Mouse (Mus musculus): ENCODE measurements around the gene Arhgap15.

The Arhgap15 gene

DNA sequence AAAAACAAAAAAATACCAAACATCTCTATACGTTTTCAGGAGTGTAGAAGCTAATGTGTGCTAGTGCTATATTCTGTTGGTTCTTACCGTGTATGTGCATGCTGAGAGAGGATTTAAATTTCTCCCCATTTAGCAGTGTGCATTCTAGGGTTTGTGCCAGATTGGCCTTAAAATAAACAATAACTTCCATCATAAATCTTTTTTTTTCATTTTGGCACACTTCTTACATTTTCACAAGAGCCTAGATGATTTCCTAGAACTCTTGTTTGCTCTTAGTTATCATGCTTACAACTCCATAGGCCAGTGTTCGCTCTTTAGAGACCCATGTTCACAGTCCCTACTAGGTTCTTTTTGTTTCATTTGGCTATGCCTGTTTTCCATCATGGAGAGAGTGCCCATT lies 362.7 kb downstream of the Arhgap15 start:
- no peak for DNase-seq (ENCODE audit: low spot score in 2 of 2)

DNA sequence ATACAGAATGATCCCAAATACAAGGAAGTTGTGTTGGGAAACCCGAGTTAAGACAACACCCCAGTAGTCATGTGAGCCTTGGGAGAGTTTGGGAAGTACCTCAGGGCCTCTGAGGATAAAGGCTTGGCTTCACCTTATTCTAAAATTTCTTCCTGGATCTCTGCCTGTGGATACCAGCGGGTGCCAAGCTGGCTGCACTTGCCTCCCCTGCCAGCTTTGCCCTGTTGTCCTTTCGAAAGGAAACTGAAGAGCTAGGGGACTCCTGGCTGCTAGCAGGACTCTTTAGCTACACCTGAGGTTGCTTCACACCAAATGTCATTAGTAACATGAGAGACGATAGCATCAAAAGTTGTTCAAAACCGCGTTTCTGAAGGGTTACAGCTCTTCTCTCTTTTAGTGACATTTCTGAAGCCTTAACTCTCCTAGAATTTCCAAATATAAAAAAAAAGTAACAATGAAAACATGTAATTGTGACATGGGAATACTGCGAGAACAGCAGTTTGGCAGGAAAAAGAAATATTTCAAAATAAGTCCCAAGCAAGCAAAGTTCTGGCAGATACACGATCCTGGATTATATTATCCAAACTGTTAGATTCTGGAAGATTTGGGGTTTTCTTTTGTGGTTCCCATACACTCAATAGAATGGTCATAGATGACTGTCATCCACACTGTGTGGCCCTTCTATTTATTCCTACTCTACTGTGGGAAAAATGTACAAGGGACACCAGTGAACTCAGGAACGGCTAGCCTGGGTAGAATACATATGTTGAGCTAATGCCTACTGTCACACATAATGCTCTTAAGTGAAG lies 364.6 kb downstream of the Arhgap15 start:
- DNase-seq (ENCODE audit: low spot score in 2 of 2): no peak

GRCm38 (mm10) chr2:44114296-44114695 lies 365.7 kb downstream of the Arhgap15 start:
- no peak for DNase-seq (ENCODE audit: low spot score in 2 of 2)

GRCm38 (mm10) chr2:44121162-44121561 lies 372.5 kb downstream of the Arhgap15 start:
- DNase-seq (ENCODE audit: low spot score in 2 of 2): no peak

DNA sequence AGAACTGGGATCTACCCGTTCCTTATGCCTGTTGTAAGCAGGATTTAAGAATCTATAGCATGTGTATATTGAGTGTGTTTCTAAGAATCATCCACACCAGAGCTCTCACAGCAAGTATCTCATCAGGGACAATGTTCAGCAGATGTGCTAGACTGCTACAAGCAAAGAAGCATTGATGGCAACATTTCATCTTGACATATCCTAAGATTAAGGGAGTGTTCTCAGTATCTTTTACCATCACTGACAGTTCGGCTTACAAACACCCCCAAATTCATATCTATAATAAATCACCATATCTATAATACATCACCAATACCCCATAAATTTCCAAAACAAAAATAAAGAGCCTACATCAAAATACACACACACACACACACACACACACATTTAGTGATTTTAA lies 374.6 kb downstream of the Arhgap15 start:
- no peak for DNase-seq (ENCODE audit: low spot score in 2 of 2)

GRCm38 (mm10) chr2:44124093-44124492 lies 375.5 kb downstream of the Arhgap15 start:
- DNase-seq (ENCODE audit: low spot score in 2 of 2): no peak

DNA sequence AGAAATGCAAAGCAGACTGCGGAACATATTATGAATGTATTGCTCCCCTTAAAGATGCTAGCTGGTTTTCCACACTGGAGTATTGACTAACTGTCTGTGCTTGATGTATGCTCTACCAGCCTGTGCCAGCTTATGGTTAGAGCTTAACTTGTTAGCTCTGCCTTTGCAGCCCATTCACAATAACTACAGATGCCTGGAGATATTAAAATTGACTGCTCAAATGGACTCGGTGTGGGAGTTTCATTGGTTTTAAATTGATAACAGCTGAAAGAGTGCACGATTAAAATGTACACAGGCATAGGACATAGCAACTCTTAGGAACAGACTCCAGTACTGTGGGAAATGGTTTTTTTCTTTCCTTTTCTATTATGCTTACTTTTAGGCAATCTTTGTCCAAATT lies 376.1 kb downstream of the Arhgap15 start:
- DNase-seq (ENCODE audit: low spot score in 2 of 2): no peak

GRCm38 (mm10) chr2:44126044-44126695 lies 377.5 kb downstream of the Arhgap15 start:
- no peak for DNase-seq (ENCODE audit: low spot score in 2 of 2)

DNA sequence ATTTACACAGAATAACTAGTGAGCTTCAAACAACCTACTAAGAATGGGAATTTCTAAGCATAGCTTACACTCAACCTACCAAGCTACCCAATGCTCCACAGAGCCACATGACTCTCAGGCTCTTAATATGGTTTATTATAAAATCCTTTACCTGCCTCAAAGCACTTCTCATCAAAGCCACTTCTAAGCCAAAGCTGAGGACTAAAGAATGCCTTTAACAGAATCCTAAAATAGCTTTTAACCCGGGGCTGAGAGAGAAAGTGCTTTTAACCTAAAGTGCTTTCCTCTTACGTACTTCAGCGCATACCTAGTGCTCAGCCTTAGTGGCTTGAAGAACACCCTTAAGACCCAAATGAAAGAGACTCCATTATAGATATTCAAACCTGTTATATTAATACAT lies 380.9 kb downstream of the Arhgap15 start:
- DNase-seq (ENCODE audit: low spot score in 2 of 2): no peak

- no peak for DNase-seq (ENCODE audit: low spot score in 2 of 2)
Observed at GRCm38 (mm10) chr2:44131271-44131670, 382.6 kb downstream of the Arhgap15 start.

DNA sequence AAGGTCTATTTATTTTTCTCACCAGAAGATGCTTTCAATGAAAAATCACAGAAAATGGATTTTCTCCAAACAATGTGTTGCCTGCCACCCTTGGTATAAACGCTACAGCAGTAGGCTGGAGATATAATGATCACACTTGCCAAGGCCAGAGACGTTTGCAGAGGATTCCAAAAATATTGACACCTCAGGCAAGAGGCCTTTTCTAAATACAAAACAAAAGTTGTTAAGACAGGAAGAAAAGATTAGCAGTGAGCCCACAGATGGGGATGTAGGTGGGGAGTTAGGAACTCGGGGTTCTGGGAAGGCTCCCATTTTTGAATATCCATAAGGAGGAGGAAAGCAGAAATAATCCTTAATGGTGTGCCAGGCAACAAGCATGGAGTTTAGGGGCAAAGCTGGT lies 386.2 kb downstream of the Arhgap15 start:
- no peak for DNase-seq (ENCODE audit: low spot score in 2 of 2)

DNA sequence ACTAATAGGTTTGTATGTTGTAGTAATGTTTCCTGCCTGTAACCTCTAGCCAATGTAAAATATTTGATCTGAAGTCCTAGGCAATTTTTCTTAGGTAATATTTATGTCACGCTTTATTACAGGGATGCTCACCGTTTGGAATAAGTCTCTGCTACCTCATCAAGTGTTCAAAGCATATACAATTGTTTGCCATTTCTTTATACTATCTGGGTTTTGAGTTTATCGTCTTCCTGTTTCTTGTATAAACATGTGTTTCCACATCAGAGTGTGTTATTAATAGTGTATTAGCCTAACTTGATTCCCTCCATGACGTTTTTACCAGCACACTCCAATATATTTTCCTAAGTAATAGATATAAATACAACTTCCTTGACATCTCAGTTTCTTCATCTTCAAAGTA lies 391.8 kb downstream of the Arhgap15 start:
- DNase-seq (ENCODE audit: low spot score in 2 of 2): no peak

DNA sequence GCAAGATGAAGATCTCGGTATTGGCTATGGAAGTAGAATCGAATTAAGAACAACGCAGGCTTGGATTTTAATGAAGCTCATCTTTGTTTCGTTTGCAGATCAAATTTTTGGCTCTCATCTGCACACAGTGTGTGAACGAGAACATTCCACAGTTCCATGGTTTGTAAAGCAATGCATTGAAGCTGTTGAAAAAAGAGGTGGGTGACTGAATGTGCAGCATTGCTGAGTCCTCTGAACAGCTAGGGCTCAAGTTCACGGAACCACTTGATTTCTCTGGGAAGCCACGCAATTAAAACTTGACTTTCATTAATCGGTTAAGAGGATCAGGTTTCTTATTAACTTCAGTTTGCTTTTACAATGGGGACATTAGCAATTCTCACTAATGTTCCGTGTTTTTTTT lies 393.5 kb downstream of the Arhgap15 start:
- no peak for DNase-seq (ENCODE audit: low spot score in 2 of 2)

GRCm38 (mm10) chr2:44142611-44143010 lies 394.0 kb downstream of the Arhgap15 start:
- no peak for DNase-seq (ENCODE audit: low spot score in 2 of 2)

GRCm38 (mm10) chr2:44146124-44146981 lies 397.7 kb downstream of the Arhgap15 start:
- no peak for DNase-seq (ENCODE audit: low spot score in 2 of 2)

DNA sequence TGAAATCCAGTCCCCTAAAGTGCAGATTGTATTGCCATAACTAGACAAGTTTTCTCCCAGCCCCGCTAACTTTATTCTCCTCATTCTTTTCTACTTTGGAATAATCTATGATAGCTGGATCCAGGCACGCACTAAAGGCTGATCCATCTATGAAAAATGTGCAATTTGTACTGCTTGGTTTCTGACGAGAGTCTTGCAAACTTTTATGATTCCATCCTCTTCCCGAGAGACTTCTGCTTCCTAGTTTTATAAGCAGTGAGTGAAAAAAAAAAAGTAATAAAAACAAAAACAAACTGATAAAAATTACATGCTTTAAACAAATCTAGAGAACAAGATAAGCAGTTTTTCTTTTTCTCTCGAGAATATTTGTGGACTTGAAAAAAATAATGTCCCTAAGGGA lies 398.9 kb downstream of the Arhgap15 start:
- no peak for DNase-seq (ENCODE audit: low spot score in 2 of 2)

- DNase-seq (ENCODE audit: low spot score in 2 of 2): no peak
Observed at GRCm38 (mm10) chr2:44147971-44148370, 399.3 kb downstream of the Arhgap15 start.

DNA sequence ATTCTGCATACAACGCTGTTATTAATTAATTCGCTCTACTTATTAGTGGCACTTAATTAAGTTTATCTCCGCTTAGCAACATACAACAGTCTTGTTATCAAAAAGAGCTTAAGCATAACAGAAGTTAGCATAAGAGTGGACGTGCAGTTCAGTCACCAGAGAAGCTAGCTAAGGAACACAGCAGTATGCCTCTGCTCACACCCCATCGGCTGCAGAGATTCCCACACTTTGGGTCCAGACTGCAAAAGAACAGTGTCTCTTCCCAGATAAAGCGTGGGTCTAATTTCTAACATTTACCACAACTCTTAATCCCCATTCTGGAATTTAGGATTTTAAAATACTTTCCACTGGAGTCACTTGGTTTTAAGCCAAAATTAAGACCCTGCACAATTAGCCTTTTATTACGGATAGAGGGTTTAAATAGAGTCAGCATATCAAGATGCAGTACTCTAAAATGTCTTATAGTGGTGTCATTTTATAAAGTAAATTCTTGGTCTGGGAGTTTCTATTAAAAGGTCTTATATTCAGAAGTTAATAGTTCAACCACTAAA lies 400.0 kb downstream of the Arhgap15 start:
- no peak for DNase-seq (ENCODE audit: low spot score in 2 of 2)

DNA sequence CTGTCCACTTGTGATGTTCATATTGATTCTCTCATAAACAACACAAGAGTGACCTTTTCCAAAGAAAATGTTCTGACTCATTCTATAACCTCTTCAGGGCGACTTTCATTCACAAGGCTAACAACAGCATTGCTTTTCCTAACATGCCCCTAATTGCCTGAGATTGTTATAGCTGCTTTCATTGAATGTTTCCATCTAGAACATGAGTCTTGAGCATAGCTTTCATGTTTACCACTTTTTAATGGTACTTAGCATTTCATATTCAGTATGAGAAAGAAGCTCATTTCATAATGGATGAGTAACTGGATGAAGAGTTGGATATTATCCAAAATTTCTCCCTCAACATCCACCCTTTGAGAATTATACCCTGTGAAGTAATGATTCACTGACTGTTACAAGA lies 403.7 kb downstream of the Arhgap15 start:
- no peak for DNase-seq (ENCODE audit: low spot score in 2 of 2)

DNA sequence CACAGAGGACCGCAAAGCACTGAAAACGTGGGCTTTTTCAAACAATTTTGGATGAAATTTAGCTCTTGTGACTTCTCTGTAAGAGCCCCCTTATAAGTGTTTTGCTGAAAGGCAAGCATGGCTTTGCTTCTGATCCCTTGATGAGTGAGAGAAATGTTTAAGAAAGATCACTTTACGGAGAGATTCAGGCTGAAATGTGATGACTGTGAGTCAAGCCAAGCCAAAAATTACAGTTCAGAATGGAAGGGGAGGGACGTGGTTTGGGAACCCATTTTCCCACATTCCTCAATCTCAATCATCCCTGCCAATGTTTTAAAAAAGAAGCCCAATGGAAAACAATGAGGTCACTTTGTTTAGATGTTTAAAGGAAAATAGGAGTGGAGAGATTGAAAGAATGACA lies 411.7 kb downstream of the Arhgap15 start:
- DNase-seq (ENCODE audit: low spot score in 2 of 2): no peak

DNA sequence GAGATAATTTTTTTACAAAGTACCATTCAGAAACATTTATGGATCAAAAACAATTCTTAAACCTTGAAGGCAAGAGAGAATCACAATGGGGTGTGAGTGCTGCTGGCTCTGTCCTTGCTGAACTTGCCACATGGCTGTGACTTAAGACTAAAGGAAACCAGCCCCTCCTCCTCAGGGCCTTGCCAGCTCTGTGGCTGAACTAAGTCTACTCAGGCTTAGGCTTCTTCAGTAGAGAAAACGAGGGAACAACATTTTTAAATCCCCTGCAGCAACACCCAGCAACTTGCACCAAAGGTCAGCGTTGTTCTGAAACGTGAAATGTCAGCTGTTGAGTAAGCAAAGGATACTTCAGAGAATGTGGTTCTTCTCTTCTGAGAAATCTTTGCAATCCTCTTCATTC lies 417.2 kb downstream of the Arhgap15 start:
- DNase-seq (ENCODE audit: low spot score in 2 of 2): no peak

DNA sequence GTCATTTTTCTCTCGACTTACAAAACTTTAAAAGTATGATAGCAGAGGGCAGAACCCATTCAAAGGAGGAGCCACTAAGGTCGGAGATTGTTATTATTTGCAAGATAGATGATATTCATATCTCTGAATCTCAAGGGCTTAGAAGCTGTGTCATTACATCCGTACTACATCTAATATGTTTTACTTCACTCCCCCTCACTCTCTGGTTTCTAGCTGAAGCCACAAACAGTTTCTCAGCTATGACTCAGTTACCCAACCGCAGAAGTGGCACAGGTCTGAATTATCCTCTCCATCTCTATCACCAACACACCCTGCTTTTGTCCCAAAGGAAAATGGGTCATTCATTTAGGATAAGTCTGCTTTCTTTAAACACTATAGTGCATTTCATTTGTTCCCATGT lies 418.1 kb downstream of the Arhgap15 start:
- DNase-seq (ENCODE audit: low spot score in 2 of 2): no peak

All from frontal cortex, postnatal 25 days (tissue).